Mouse (Mus musculus) stomach, postnatal 0 days (tissue): ENCODE measurements around the gene Ascc1.

Experiments
- CTCF ChIP-seq: IDR thresholded peaks from 2 replicates; pipeline ENCODE4 v1.5.1; 2016; ENCODE audit warnings: antibody characterized with exemption, low read depth, mild to moderate bottlenecking, moderate library complexity
- EP300 ChIP-seq: optimal IDR thresholded peaks from 2 replicates; pipeline ENCODE3; 2016; ENCODE audit warnings: antibody characterized with exemption

- TF ChIP-seq CTCF (no peak), EP300 (peak; percentile 22)
These were observed 44.1 kb downstream of the Ascc1 start for GRCm38 (mm10) chr10:60046696-60047095.
